Mouse (Mus musculus): ENCODE results near the gene Gm7544. TPM values are rescaled to one million over a fixed set of nuclear protein-coding genes. Genes with fewer than 3 reads are reported as not detected.
"Not testable (repeated sequence)": the region's sequence is repeated elsewhere in the genome, so short reads cannot be mapped to it uniquely, and the experiment has no call there.

The Gm7544 gene
- total and polyA plus RNA-seq, 2 experiments from 2014 or later, result not detected

DNA sequence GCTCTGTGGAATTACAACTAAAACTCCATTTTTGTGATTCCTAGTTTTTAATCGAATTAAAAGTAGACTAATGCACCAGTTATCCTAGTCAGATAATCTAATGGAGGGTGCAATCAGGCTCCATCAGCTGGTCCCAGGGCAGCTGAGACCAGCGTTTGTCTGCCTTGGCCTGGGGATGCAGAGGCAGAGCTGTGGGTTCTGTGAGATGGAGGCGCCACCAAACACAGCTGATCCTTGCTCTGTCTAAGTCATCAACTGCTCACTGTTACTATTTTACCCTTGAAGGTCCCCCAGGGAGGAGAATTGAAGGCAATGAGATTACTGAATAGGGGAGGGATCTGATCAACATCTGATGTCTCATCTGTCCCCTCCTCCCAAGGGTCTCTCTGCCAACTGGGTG, 10.6 kb upstream of the Gm7544 start:
- Histone ChIP-seq H3K4me3 (ENCODE audit: low read length) (no peak overlapping the region), H3K27ac (no peak overlapping the region), H3K4me2 (ENCODE audit: low read depth, low read length) (no peak overlapping the region), H3K9ac (replicated peaks; ENCODE audit: low read length) (no peak overlapping the region), H3K9me3 (ENCODE audit: low read length) (no peaks in the 10 kb centered on the region), H3K36me3 (ENCODE audit: insufficient read depth, low read length) (no peaks in the 10 kb centered on the region), H3K4me1 (ENCODE audit: insufficient read depth, low read length) (no peaks in the 10 kb centered on the region), H3K27me3 (ENCODE audit: insufficient read depth, low read length) (no peaks in the 10 kb centered on the region)
- 69% methylated on average over 3 of the region's 3 CpGs for WGBS
- ATAC-seq, result no peak
- DNase-seq (ENCODE audit: low spot score), result no peak
- no peak for TF ChIP-seq CTCF (IDR thresholded peaks at IDR 0.05; ENCODE audit: low read depth)

DNA sequence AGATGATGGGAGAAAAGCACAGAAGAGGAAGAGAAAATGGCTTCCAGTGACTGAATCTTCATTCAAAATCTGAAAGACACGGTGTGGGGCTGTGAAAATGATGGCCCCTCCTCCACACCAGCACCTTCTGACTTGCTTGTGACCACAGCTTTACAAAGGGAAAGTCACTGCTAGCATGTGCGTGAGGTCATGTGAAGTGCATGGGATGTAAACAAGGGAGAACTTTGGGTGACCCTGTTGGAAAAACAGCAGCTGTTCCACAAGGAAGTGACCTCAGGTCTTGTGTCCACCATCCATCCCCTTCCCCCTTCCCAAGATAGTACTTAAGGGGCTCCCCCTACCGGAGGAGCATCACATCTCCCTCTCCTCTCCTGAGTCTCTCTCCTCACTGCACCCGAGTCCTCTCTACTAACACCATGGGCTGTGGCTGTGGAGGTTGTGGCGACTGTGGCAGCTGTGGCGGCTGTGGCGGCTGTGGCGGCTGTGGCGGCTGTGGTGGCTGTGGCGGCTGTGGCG, 4.1 kb upstream of the Gm7544 start, which contains the start of gene Gm47955:
Gm47955 (plus strand) TSS at position 417 of the 516 bp plus-strand sequence.
- no peaks in the 10 kb centered on the region for H3K36me3 ChIP-seq (ENCODE audit: insufficient read depth, low read length)
- no peak within 1 kb of the TSS for H3K4me2 ChIP-seq (ENCODE audit: low read depth, low read length)
- TF ChIP-seq CTCF (IDR thresholded peaks at IDR 0.05; ENCODE audit: low read depth), result no peak
- H3K27ac ChIP-seq, result no peak within 1 kb of the TSS
- H3K4me3 ChIP-seq (ENCODE audit: low read length), result no peak within 1 kb of the TSS
- H3K27me3 ChIP-seq (ENCODE audit: insufficient read depth, low read length), result no peaks in the 10 kb centered on the region
- 90% methylated on average over 11 of the region's 11 CpGs for WGBS
- ATAC-seq (no peak), DNase-seq (ENCODE audit: low spot score) (no peak)
- no peaks in the 10 kb centered on the region for H3K9me3 ChIP-seq (ENCODE audit: low read length)
- no peak within 1 kb of the TSS for H3K9ac ChIP-seq (replicated peaks; ENCODE audit: low read length)
- H3K4me1 ChIP-seq (ENCODE audit: insufficient read depth, low read length), result no peaks in the 10 kb centered on the region

DNA sequence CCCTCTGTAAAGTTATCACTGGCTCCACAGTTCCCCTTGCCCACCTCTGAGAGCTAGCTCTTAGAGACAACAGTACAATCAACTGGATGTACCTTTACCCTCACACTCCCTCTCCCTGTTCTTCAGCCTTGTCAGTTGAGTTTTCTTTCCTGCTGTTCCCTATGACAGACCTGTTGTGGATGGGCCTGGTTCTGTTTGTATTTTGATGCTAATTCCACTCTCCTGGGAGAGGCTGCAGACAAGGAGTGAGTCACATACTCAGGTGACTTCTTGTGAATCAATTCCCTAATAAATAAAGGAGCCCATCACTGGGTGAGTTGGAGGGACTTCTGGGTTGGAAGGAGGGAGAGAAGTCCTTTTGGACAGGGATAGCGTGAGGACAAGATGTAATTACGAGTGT, 7.2 kb downstream of the Gm7544 start:
- Histone ChIP-seq H3K27me3 (ENCODE audit: insufficient read depth, low read length) (no peaks in the 10 kb centered on the region), H3K9me3 (ENCODE audit: low read length) (no peaks in the 10 kb centered on the region), H3K4me3 (ENCODE audit: low read length) (no peak overlapping the region), H3K27ac (no peak overlapping the region), H3K36me3 (ENCODE audit: insufficient read depth, low read length) (no peaks in the 10 kb centered on the region), H3K4me1 (ENCODE audit: insufficient read depth, low read length) (no peaks in the 10 kb centered on the region), H3K4me2 (ENCODE audit: low read depth, low read length) (no peak overlapping the region), H3K9ac (replicated peaks; ENCODE audit: low read length) (no peak overlapping the region)
- DNase-seq (ENCODE audit: low spot score), result no peak
- ATAC-seq, result no peak
- WGBS, result 92% methylated on average over 2 of the region's 2 CpGs
- no peak for TF ChIP-seq CTCF (IDR thresholded peaks at IDR 0.05; ENCODE audit: low read depth)

DNA sequence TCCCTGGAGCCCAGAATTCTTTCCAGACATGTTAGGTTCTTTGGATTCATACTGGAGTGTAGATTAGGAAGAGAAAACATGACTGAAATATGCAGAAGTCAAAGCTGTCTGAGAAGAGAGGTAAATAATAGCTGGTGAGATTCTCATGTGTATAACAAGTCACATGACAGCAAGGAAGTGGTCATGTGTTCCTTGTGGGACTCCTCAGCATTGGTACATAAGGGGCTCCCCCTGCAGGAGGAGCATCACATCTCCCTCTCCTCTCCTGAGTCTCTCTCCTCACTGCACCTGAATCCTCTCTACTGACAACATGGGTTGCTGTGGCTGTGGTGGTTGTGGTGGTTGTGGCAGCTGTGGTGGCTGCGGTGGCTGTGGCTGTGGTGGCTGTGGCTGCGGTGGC, 9.8 kb downstream of the Gm7544 start:
- H3K4me3 ChIP-seq (ENCODE audit: low read length); DNase-seq (ENCODE audit: low spot score); H3K9ac ChIP-seq (replicated peaks; ENCODE audit: low read length); H3K9me3 ChIP-seq (ENCODE audit: low read length); ATAC-seq; H3K4me2 ChIP-seq (ENCODE audit: low read depth, low read length); H3K27me3 ChIP-seq (ENCODE audit: insufficient read depth, low read length); H3K4me1 ChIP-seq (ENCODE audit: insufficient read depth, low read length); H3K36me3 ChIP-seq (ENCODE audit: insufficient read depth, low read length); H3K27ac ChIP-seq: not testable (repeated sequence)
- WGBS, result 100% methylated on average over 2 of the region's 2 CpGs

DNA sequence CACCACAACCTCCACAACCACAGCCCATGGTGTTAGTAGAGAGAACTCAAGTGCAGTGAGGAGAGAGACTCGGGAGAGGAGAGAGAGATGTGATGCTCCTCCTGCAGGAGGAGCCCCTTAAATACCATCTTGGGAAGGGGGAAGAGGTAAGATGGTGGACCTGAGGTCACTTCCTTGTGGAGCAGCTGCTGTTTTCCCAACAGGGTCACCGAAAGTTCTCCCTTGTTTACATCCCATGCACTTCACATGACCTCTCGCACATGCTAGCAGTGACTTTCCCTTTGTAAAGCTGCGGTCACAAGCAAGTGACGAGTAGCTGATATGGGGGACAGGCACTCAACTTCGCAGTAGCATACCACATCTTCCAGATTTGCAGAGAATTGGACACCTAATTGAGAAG, 12.5 kb downstream of the Gm7544 start, which contains the start of gene A030003K21Rik:
A030003K21Rik (minus strand) TSS at position 94 of the 400 bp plus-strand sequence.
- not testable (repeated sequence) for H3K27ac ChIP-seq; ATAC-seq; H3K9ac ChIP-seq (replicated peaks; ENCODE audit: low read length); H3K27me3 ChIP-seq (ENCODE audit: insufficient read depth, low read length); H3K4me3 ChIP-seq (ENCODE audit: low read length); H3K4me1 ChIP-seq (ENCODE audit: insufficient read depth, low read length); H3K36me3 ChIP-seq (ENCODE audit: insufficient read depth, low read length); DNase-seq (ENCODE audit: low spot score); H3K4me2 ChIP-seq (ENCODE audit: low read depth, low read length); H3K9me3 ChIP-seq (ENCODE audit: low read length)
- WGBS, result no CpG with 5 or more reads among the region's 6 CpGs

DNA sequence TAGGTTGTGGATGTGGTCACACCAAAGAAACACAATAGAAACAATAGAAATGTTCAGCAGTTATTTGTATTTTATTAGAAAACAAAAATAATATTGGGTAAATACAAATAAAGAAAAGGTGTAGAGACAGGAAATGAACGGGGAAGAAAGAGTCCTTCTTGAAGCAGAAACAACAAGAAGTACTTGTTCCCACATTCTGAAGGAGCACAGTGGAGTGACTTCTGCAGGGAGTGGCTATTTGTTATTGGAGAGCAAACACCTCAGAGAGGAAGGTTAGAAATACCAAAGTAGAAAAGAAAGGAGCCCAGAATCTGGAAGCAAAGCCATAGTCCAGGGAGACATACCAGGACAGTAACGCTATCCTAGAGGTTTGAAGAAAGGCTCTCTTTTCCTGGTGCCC, 13.3 kb downstream of the Gm7544 start:
- not testable (repeated sequence) for H3K9me3 ChIP-seq (ENCODE audit: low read length); H3K36me3 ChIP-seq (ENCODE audit: insufficient read depth, low read length); ATAC-seq; H3K9ac ChIP-seq (replicated peaks; ENCODE audit: low read length); H3K4me2 ChIP-seq (ENCODE audit: low read depth, low read length); H3K4me3 ChIP-seq (ENCODE audit: low read length); H3K27ac ChIP-seq; H3K27me3 ChIP-seq (ENCODE audit: insufficient read depth, low read length); H3K4me1 ChIP-seq (ENCODE audit: insufficient read depth, low read length); DNase-seq (ENCODE audit: low spot score)
- WGBS, result 97% methylated on average over 2 of the region's 2 CpGs

DNA sequence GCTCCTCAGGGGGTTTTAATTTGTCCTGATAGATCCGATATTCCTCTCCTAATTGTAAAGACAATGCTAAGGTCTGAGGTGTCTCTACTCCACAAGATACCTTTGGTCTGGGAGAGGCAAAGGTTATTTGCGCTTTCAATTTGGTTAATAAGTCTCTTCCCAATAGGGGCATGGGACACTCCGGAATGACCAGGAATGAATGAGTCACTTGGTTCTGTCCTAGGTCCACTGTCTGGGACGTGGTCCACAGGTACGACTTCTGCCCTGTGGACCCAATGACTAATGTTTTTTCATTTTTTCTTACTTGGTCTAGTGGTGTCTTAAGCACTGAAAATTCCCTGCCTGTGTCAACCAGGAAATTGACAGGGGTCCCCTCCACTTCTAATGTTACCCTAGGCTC, 17.1 kb downstream of the Gm7544 start:
- WGBS, result 97% methylated on average over 5 of the region's 5 CpGs
- Histone ChIP-seq H3K27me3 (ENCODE audit: insufficient read depth, low read length) (no peaks in the 10 kb centered on the region), H3K36me3 (ENCODE audit: insufficient read depth, low read length) (no peaks in the 10 kb centered on the region), H3K4me3 (ENCODE audit: low read length) (no peak overlapping the region), H3K4me1 (ENCODE audit: insufficient read depth, low read length) (no peaks in the 10 kb centered on the region), H3K4me2 (ENCODE audit: low read depth, low read length) (no peak overlapping the region), H3K27ac (no peak overlapping the region), H3K9me3 (ENCODE audit: low read length) (no peaks in the 10 kb centered on the region), H3K9ac (replicated peaks; ENCODE audit: low read length) (no peak overlapping the region)
- no peak for TF ChIP-seq CTCF (IDR thresholded peaks at IDR 0.05; ENCODE audit: low read depth)
- ATAC-seq (no peak), DNase-seq (ENCODE audit: low spot score) (no peak)

DNA sequence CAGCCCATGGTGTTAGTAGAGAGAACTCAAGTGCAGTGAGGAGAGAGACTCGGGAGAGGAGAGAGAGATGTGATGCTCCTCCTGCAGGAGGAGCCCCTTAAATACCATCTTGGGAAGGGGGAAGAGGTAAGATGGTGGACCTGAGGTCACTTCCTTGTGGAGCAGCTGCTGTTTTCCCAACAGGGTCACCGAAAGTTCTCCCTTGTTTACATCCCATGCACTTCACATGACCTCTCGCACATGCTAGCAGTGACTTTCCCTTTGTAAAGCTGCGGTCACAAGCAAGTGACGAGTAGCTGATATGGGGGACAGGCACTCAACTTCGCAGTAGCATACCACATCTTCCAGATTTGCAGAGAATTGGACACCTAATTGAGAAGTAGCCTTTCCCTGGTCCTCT, 24.5 kb downstream of the Gm7544 start, which contains the start of gene Gm6217:
Gm6217 (minus strand) TSS at position 74 of the 400 bp plus-strand sequence.
- not testable (repeated sequence) for H3K36me3 ChIP-seq (ENCODE audit: insufficient read depth, low read length); DNase-seq (ENCODE audit: low spot score); H3K4me1 ChIP-seq (ENCODE audit: insufficient read depth, low read length); ATAC-seq; H3K4me3 ChIP-seq (ENCODE audit: low read length); H3K27me3 ChIP-seq (ENCODE audit: insufficient read depth, low read length); H3K4me2 ChIP-seq (ENCODE audit: low read depth, low read length); H3K9me3 ChIP-seq (ENCODE audit: low read length); H3K9ac ChIP-seq (replicated peaks; ENCODE audit: low read length); H3K27ac ChIP-seq
- no CpG with 5 or more reads among the region's 6 CpGs for WGBS

DNA sequence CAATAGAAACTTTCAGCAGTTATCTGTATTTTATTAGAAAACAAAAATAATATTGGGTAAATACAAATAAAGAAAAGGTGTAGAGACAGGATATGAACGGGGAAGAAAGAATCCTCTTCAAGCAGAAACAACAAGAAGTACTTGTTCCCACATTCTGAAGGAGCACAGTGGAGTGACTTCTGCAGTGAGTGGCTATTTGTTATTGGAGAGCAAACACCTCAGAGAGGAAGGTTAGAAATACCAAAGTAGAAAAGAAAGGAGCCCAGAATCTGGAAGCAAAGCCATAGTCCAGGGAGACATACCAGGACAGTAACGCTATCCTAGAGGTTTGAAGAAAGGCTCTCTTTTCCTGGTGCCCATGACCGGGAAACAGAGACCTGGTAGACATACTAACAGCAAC, 25.3 kb downstream of the Gm7544 start:
- H3K4me1 ChIP-seq (ENCODE audit: insufficient read depth, low read length); H3K27me3 ChIP-seq (ENCODE audit: insufficient read depth, low read length); H3K9ac ChIP-seq (replicated peaks; ENCODE audit: low read length); H3K9me3 ChIP-seq (ENCODE audit: low read length); H3K4me2 ChIP-seq (ENCODE audit: low read depth, low read length); H3K4me3 ChIP-seq (ENCODE audit: low read length); ATAC-seq; DNase-seq (ENCODE audit: low spot score); H3K27ac ChIP-seq; H3K36me3 ChIP-seq (ENCODE audit: insufficient read depth, low read length): not testable (repeated sequence)
- 94% methylated on average over 2 of the region's 3 CpGs for WGBS
